Mouse (Mus musculus): ENCODE data around the gene Dnm1. TPM values are rescaled to one million over a fixed set of nuclear protein-coding genes. Genes with fewer than 3 reads are reported as not detected.
A peak's percentile ranks its signal among the peaks of the same experiment; 100 is the strongest.

Dnm1 gene
- polyA plus RNA-seq, 1 experiment from 2014 or later, result 7.9 TPM

GRCm38 (mm10) chr2:32282727-32283126 lies 70.4 kb downstream of the Dnm1 start:
- no peak overlapping the region for H3K9ac ChIP-seq
- no peak overlapping the region for H3K4me3 ChIP-seq (replicated peaks)
- no peak for ATAC-seq (replicated peaks; ENCODE audit: low FRiP score)
- H3K4me2 ChIP-seq, result no peak overlapping the region
- H3K27me3 ChIP-seq, result no peaks in the 10 kb centered on the region
- 82% methylated on average over 1 of the region's 1 CpGs for WGBS
- peaks cover 82% of the 10 kb centered on the region for H3K36me3 ChIP-seq
- no peaks in the 10 kb centered on the region for H3K9me3 ChIP-seq (replicated peaks)
- H3K27ac ChIP-seq, result no peak overlapping the region
- peaks cover 11% of the 10 kb centered on the region for H3K4me1 ChIP-seq

GRCm38 (mm10) chr2:32282289-32282688 lies 70.8 kb downstream of the Dnm1 start:
- no peak overlapping the region for H3K4me3 ChIP-seq (replicated peaks)
- no peak for ATAC-seq (replicated peaks; ENCODE audit: low FRiP score)
- no peaks in the 10 kb centered on the region for H3K27me3 ChIP-seq
- H3K9me3 ChIP-seq (replicated peaks), result no peaks in the 10 kb centered on the region
- no peak overlapping the region for H3K4me2 ChIP-seq
- peaks cover 86% of the 10 kb centered on the region for H3K36me3 ChIP-seq
- H3K4me1 ChIP-seq, result peaks cover 11% of the 10 kb centered on the region
- 89% methylated on average over 2 of the region's 2 CpGs for WGBS
- H3K9ac ChIP-seq, result no peak overlapping the region
- H3K27ac ChIP-seq, result no peak overlapping the region

- Histone ChIP-seq H3K4me3 (replicated peaks) (no peak overlapping the region), H3K4me1 (no peaks in the 10 kb centered on the region), H3K9me3 (replicated peaks) (no peaks in the 10 kb centered on the region), H3K36me3 (peaks cover 42% of the 10 kb centered on the region), H3K4me2 (no peak overlapping the region), H3K9ac (no peak overlapping the region), H3K27ac (no peak overlapping the region), H3K27me3 (no peaks in the 10 kb centered on the region)
- 85% methylated on average over 3 of the region's 3 CpGs for WGBS
- ATAC-seq (replicated peaks; ENCODE audit: low FRiP score), result no peak
Measured at GRCm38 (mm10) chr2:32275823-32276222, 77.3 kb downstream of the Dnm1 start.

DNA sequence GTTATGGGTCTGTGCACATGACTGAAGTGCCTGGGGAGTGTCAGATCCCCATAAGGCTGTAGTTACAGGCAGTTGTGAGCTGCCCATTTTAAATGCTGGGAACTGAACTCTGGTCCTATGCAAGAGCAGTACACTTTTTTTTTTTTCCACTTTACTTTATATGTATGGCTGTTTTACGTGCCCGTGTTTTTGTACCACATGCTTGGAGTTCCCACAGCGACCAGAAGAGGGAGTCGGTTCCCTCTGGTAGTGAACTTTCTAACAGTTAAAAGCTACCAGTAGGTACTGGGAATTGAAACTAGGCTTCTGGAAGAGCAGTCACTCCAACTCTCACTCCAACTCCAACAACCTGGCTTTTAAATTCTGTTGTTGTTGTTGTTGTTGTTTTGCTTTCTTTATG lies 92.5 kb downstream of the Dnm1 start:
- H3K4me2 ChIP-seq, result peak overlapping the region; percentile 61; the same call in 1 of the 2 replicates
- H3K4me3 ChIP-seq (replicated peaks), result no peak overlapping the region
- peaks cover 15% of the 10 kb centered on the region for H3K4me1 ChIP-seq
- no peaks in the 10 kb centered on the region; the same call in 1 of the 2 replicates for H3K9me3 ChIP-seq (replicated peaks)
- no peak overlapping the region for H3K9ac ChIP-seq
- no peaks in the 10 kb centered on the region for H3K27me3 ChIP-seq
- H3K36me3 ChIP-seq, result peaks cover 32% of the 10 kb centered on the region
- H3K27ac ChIP-seq, result 0 out of 2 replicates have a peak overlapping the region, but pooled peaks have one; percentile 61
- no peak for ATAC-seq (replicated peaks; ENCODE audit: low FRiP score)
- 40% methylated on average over 4 of the region's 4 CpGs for WGBS

- peak; percentile 94 for ATAC-seq (replicated peaks; ENCODE audit: low FRiP score)
- H3K4me2 ChIP-seq, result peak within 1 kb of the TSS; percentile 61
- peaks cover 15% of the 10 kb centered on the region for H3K4me1 ChIP-seq
- H3K9me3 ChIP-seq (replicated peaks), result no peaks in the 10 kb centered on the region; the same call in 1 of the 2 replicates
- H3K36me3 ChIP-seq, result peaks cover 34% of the 10 kb centered on the region
- 2% methylated on average over 59 of the region's 59 CpGs for WGBS
- H3K9ac ChIP-seq, result peak within 1 kb of the TSS; percentile 79
- peak within 1 kb of the TSS; percentile 61 for H3K27ac ChIP-seq
- no peaks in the 10 kb centered on the region for H3K27me3 ChIP-seq
- H3K4me3 ChIP-seq (replicated peaks), result peak within 1 kb of the TSS; percentile 67
Measured at GRCm38 (mm10) chr2:32259657-32260417, 93.3 kb downstream of the Dnm1 start, which contains the start of gene Uck1. Gene Uck1, minus strand, starts transcription at chr2:32260159.

DNA sequence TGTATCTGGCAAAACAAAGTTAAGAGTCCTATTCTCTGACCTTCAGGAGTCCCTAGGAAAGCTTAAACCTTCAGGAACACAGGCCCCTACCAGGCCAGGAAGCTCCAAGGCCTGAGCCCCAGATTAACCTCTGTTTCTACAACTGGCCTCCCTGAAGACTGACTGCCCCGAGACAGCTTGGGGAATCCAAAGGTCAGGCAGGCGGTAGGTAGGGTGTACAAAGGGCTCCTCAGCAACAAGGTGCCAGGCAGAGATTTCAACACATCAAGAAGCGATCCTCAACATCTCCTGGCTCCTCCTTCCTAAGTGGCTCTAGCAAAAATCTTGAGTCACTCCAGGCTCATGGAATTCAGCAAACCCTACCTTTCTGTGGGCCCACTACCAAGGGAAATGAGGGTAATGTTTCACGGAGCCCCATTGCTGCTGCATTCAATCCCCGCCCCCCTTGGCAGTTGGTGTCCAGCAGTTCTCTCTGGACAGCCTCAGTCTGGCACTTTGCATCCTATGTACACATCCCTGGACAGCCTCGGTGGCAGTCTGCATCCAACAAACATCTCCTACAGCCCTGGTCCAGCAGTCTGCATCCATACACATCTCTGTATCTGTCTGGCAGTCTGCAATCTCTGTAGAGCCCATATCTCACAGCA lies 94.1 kb downstream of the Dnm1 start:
- Histone ChIP-seq H3K27ac (peak overlapping the region; percentile 61), H3K9ac (peak overlapping the region; percentile 79), H3K9me3 (replicated peaks) (no peaks in the 10 kb centered on the region), H3K27me3 (no peaks in the 10 kb centered on the region), H3K4me1 (peaks cover 15% of the 10 kb centered on the region), H3K4me2 (peak overlapping the region; percentile 61), H3K4me3 (replicated peaks) (peak overlapping the region; percentile 67), H3K36me3 (peaks cover 42% of the 10 kb centered on the region)
- ATAC-seq (replicated peaks; ENCODE audit: low FRiP score), result no peak
- 39% methylated on average over 6 of the region's 6 CpGs for WGBS

Small RNA genes lying within 50 kb of the gene (microRNA-seq; reads per million reads assigned to microRNA genes)
- gene Gm23363 (not detected), gene Mir199b (579 reads per million, percentile 75 among the genes with 10 or more reads in this experiment)

Other genes with a start within 250 kb of the Dnm1 start
- 49.2 and 49.7 TPM in 2 replicates for gene Prrc2b, start 202.3 kb downstream of the Dnm1 start, polyA plus RNA-seq (2015; fragmentation: Nextera tagmentation; extraction: Ambion mirVana)
- gene Pomt1, start 116.7 kb downstream of the Dnm1 start, polyA plus RNA-seq (2015; fragmentation: Nextera tagmentation; extraction: Ambion mirVana), result 28.7 and 31.6 TPM in 2 replicates
- 72.2 and 74.5 TPM in 2 replicates for gene Uck1, start 93.2 kb downstream of the Dnm1 start, polyA plus RNA-seq (2015; fragmentation: Nextera tagmentation; extraction: Ambion mirVana)
- 23.0 and 27.3 TPM in 2 replicates for gene Golga2, start 66.0 kb downstream of the Dnm1 start, polyA plus RNA-seq (2015; fragmentation: Nextera tagmentation; extraction: Ambion mirVana)
- 419 and 447 TPM in 2 replicates for gene Swi5, start 65.3 kb downstream of the Dnm1 start, polyA plus RNA-seq (2015; fragmentation: Nextera tagmentation; extraction: Ambion mirVana)
- 48.7 and 56.6 TPM in 2 replicates for gene Ciz1, start 1.0 kb downstream of the Dnm1 start, polyA plus RNA-seq (2015; fragmentation: Nextera tagmentation; extraction: Ambion mirVana)
- 47.1 and 52.1 TPM in 2 replicates for gene 1110008P14Rik, start 28.6 kb upstream of the Dnm1 start, polyA plus RNA-seq (2015; fragmentation: Nextera tagmentation; extraction: Ambion mirVana)
- 6.8 and 9.1 TPM in 2 replicates for gene Lcn2, start 34.9 kb upstream of the Dnm1 start, polyA plus RNA-seq (2015; fragmentation: Nextera tagmentation; extraction: Ambion mirVana)
- gene Ptges2, start 42.6 kb upstream of the Dnm1 start, polyA plus RNA-seq (2015; fragmentation: Nextera tagmentation; extraction: Ambion mirVana), result 30.5 and 31.2 TPM in 2 replicates
- 6.3 and 6.8 TPM in 2 replicates for gene Naif1, start 97.1 kb upstream of the Dnm1 start, polyA plus RNA-seq (2015; fragmentation: Nextera tagmentation; extraction: Ambion mirVana)
- 20.4 and 20.7 TPM in 2 replicates for gene Slc25a25, start 98.1 kb upstream of the Dnm1 start, polyA plus RNA-seq (2015; fragmentation: Nextera tagmentation; extraction: Ambion mirVana)
- gene Fam102a, start 182.0 kb upstream of the Dnm1 start, polyA plus RNA-seq (2015; fragmentation: Nextera tagmentation; extraction: Ambion mirVana), result 14.5 and 15.0 TPM in 2 replicates
- gene Dpm2, start 217.5 kb upstream of the Dnm1 start, polyA plus RNA-seq (2015; fragmentation: Nextera tagmentation; extraction: Ambion mirVana), result 103 and 107 TPM in 2 replicates
- gene Pip5kl1, start 221.5 kb upstream of the Dnm1 start, polyA plus RNA-seq (2015; fragmentation: Nextera tagmentation; extraction: Ambion mirVana), result 2.0 and 2.7 TPM in 2 replicates
- gene 9430097D07Rik, start 222.3 kb upstream of the Dnm1 start, polyA plus RNA-seq (2015; fragmentation: Nextera tagmentation; extraction: Ambion mirVana), result 0.10 and 0.17 TPM in 2 replicates
- 22.3 and 23.2 TPM in 2 replicates for gene St6galnac4, start 233.8 kb upstream of the Dnm1 start, polyA plus RNA-seq (2015; fragmentation: Nextera tagmentation; extraction: Ambion mirVana)
- 17.0 and 17.6 TPM in 2 replicates for gene St6galnac6, start 246.4 kb upstream of the Dnm1 start, polyA plus RNA-seq (2015; fragmentation: Nextera tagmentation; extraction: Ambion mirVana)

All from kidney, embryonic 15.5 days (tissue).